Mouse (Mus musculus): ENCODE data around the gene Flvcr2. TPM values are rescaled to one million over a fixed set of nuclear protein-coding genes. Genes with fewer than 3 reads are reported as not detected.
A peak's percentile ranks its signal among the peaks of the same experiment; 100 is the strongest.

The Flvcr2 gene
- polyA plus RNA-seq, 1 experiment: 0.47 TPM

GRCm38 (mm10) chr12:85824438-85825264 is 78.3 kb downstream of the Flvcr2 start, which contains the start of the genes Erg28 and Ttll5:
Gene Erg28 (minus strand): TSS chr12:85824550.
Gene Ttll5 (plus strand): TSS chr12:85824659.
- WGBS: under 1% methylated on average over 67 of the region's 67 CpGs
- 0 out of 2 replicates have a peak, but pooled peaks cover 2% of the 10 kb centered on the region for H3K4me1 ChIP-seq (replicated peaks; ENCODE audit: control insufficient read depth, insufficient read depth, low read length)
- no peaks in the 10 kb centered on the region for H3K36me3 ChIP-seq (ENCODE audit: control insufficient read depth, insufficient read depth, low read length)

GRCm38 (mm10) chr12:85825361-85825760 is 79.0 kb downstream of the Flvcr2 start:
- Histone ChIP-seq H3K27ac (ENCODE audit: control insufficient read depth, insufficient read depth, low read length) (peak overlapping the region; percentile 90), H3K4me1 (replicated peaks; ENCODE audit: control insufficient read depth, insufficient read depth, low read length) (0 out of 2 replicates have a peak, but pooled peaks cover 2% of the 10 kb centered on the region), H3K36me3 (ENCODE audit: control insufficient read depth, insufficient read depth, low read length) (no peaks in the 10 kb centered on the region), H3K4me3 (ENCODE audit: control insufficient read depth, insufficient read depth, low read length) (peak overlapping the region; percentile 80), H3K27me3 (ENCODE audit: control insufficient read depth, insufficient read depth, low read length) (no peaks in the 10 kb centered on the region)
- TF ChIP-seq POLR2A (IDR thresholded peaks at IDR 0.05; ENCODE audit: control insufficient read depth, extremely low read depth, insufficient read depth, low read length, poor library complexity) (no peak), CTCF (IDR thresholded peaks at IDR 0.05; ENCODE audit: borderline replicate concordance, control insufficient read depth, extremely low read depth, insufficient read depth, low read length, poor library complexity) (no peak)
- no peak for DNase-seq
- WGBS: 12% methylated on average over 8 of the region's 8 CpGs

More at GRCm38 (mm10) chr12:85824438-85825264, 78.3 kb downstream of the Flvcr2 start, which contains the start of the genes Erg28 and Ttll5:
- TF ChIP-seq POLR2A (IDR thresholded peaks at IDR 0.05; ENCODE audit: control insufficient read depth, extremely low read depth, insufficient read depth, low read length, poor library complexity) (peak; percentile 64), CTCF (IDR thresholded peaks at IDR 0.05; ENCODE audit: borderline replicate concordance, control insufficient read depth, extremely low read depth, insufficient read depth, low read length, poor library complexity) (peak; percentile 61; the same call in 1 of the 2 replicates)
- H3K4me3 ChIP-seq (ENCODE audit: control insufficient read depth, insufficient read depth, low read length): peak within 1 kb of the TSS; percentile 80
- H3K27me3 ChIP-seq (ENCODE audit: control insufficient read depth, insufficient read depth, low read length): no peaks in the 10 kb centered on the region
- H3K27ac ChIP-seq (ENCODE audit: control insufficient read depth, insufficient read depth, low read length): peak within 1 kb of the TSS; percentile 90
- DNase-seq: peak; percentile 91

DNA sequence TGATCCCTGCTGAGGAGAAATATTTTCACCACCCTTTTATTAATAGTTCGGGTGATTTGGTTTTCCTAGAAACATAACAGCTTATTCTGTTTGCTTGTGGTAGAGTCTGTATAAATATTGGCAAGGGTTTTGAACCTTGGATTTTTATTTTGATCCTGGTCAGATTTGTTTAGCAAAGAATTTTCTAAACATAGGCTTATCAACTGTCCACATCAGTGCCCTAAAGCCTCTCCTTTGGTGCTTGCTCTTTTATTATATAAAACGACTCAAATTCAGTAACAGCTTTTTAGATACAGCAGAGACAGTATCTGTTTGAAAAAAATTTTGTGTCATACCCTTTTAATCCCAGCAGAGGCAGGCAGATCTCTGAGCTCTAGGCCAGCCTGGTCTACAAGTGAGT is 79.5 kb downstream of the Flvcr2 start:
- no peak for DNase-seq
- H3K27me3 ChIP-seq (ENCODE audit: control insufficient read depth, insufficient read depth, low read length): no peaks in the 10 kb centered on the region
- 69% methylated on average over 2 of the region's 2 CpGs for WGBS
- H3K4me1 ChIP-seq (replicated peaks; ENCODE audit: control insufficient read depth, insufficient read depth, low read length): 0 out of 2 replicates have a peak, but pooled peaks cover 2% of the 10 kb centered on the region
- TF ChIP-seq POLR2A (IDR thresholded peaks at IDR 0.05; ENCODE audit: control insufficient read depth, extremely low read depth, insufficient read depth, low read length, poor library complexity) (no peak), CTCF (IDR thresholded peaks at IDR 0.05; ENCODE audit: borderline replicate concordance, control insufficient read depth, extremely low read depth, insufficient read depth, low read length, poor library complexity) (no peak)
- no peak overlapping the region for H3K27ac ChIP-seq (ENCODE audit: control insufficient read depth, insufficient read depth, low read length)
- H3K36me3 ChIP-seq (ENCODE audit: control insufficient read depth, insufficient read depth, low read length): no peaks in the 10 kb centered on the region
- H3K4me3 ChIP-seq (ENCODE audit: control insufficient read depth, insufficient read depth, low read length): no peak overlapping the region

- no peak overlapping the region for H3K4me3 ChIP-seq (ENCODE audit: control insufficient read depth, insufficient read depth, low read length)
- no peak for TF ChIP-seq POLR2A (IDR thresholded peaks at IDR 0.05; ENCODE audit: control insufficient read depth, extremely low read depth, insufficient read depth, low read length, poor library complexity)
- no peak for TF ChIP-seq CTCF (IDR thresholded peaks at IDR 0.05; ENCODE audit: borderline replicate concordance, control insufficient read depth, extremely low read depth, insufficient read depth, low read length, poor library complexity)
- 0 out of 2 replicates have a peak, but pooled peaks cover 2% of the 10 kb centered on the region for H3K4me1 ChIP-seq (replicated peaks; ENCODE audit: control insufficient read depth, insufficient read depth, low read length)
- 100% methylated on average over 3 of the region's 3 CpGs for WGBS
- peaks cover 4% of the 10 kb centered on the region; the same call in 1 of the 2 replicates for H3K36me3 ChIP-seq (ENCODE audit: control insufficient read depth, insufficient read depth, low read length)
- no peaks in the 10 kb centered on the region for H3K27me3 ChIP-seq (ENCODE audit: control insufficient read depth, insufficient read depth, low read length)
- no peak overlapping the region for H3K27ac ChIP-seq (ENCODE audit: control insufficient read depth, insufficient read depth, low read length)
- no peak for DNase-seq
These were observed 82.5 kb downstream of the Flvcr2 start for GRCm38 (mm10) chr12:85828856-85829255.

DNA sequence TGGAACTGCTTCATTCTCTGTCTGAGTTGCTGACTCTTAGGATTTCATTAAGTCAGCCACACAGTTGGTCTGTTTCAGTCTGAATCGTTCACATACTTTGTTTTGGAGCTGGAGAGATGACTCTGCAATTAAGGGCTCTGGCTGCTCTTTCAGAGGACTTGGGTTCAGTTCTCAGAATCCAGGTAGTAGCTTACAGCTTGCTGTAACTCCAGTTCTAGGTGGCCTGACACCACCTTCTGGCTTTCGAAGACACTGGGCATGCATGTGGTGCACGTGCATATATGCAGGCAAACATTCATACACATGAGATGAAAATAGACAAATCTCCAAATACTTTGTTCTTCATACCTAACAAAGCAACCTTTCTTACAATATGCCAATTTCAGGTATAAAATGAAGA is 83.5 kb downstream of the Flvcr2 start:
- Histone ChIP-seq H3K4me1 (replicated peaks; ENCODE audit: control insufficient read depth, insufficient read depth, low read length) (0 out of 2 replicates have a peak, but pooled peaks cover 2% of the 10 kb centered on the region), H3K27ac (ENCODE audit: control insufficient read depth, insufficient read depth, low read length) (no peak overlapping the region), H3K4me3 (ENCODE audit: control insufficient read depth, insufficient read depth, low read length) (no peak overlapping the region), H3K27me3 (ENCODE audit: control insufficient read depth, insufficient read depth, low read length) (no peaks in the 10 kb centered on the region), H3K36me3 (ENCODE audit: control insufficient read depth, insufficient read depth, low read length) (peaks cover 9% of the 10 kb centered on the region; the same call in 1 of the 2 replicates)
- DNase-seq: no peak
- 98% methylated on average over 3 of the region's 3 CpGs for WGBS
- TF ChIP-seq POLR2A (IDR thresholded peaks at IDR 0.05; ENCODE audit: control insufficient read depth, extremely low read depth, insufficient read depth, low read length, poor library complexity) (no peak), CTCF (IDR thresholded peaks at IDR 0.05; ENCODE audit: borderline replicate concordance, control insufficient read depth, extremely low read depth, insufficient read depth, low read length, poor library complexity) (no peak)

- H3K4me1 ChIP-seq (replicated peaks; ENCODE audit: control insufficient read depth, insufficient read depth, low read length): 0 out of 2 replicates have a peak, but pooled peaks cover 2% of the 10 kb centered on the region
- WGBS: 94% methylated on average over 3 of the region's 3 CpGs
- no peaks in the 10 kb centered on the region for H3K27me3 ChIP-seq (ENCODE audit: control insufficient read depth, insufficient read depth, low read length)
- H3K27ac ChIP-seq (ENCODE audit: control insufficient read depth, insufficient read depth, low read length): no peak overlapping the region
- no peak for TF ChIP-seq POLR2A (IDR thresholded peaks at IDR 0.05; ENCODE audit: control insufficient read depth, extremely low read depth, insufficient read depth, low read length, poor library complexity)
- no peak for TF ChIP-seq CTCF (IDR thresholded peaks at IDR 0.05; ENCODE audit: borderline replicate concordance, control insufficient read depth, extremely low read depth, insufficient read depth, low read length, poor library complexity)
- no peak for DNase-seq
- no peak overlapping the region for H3K4me3 ChIP-seq (ENCODE audit: control insufficient read depth, insufficient read depth, low read length)
- peaks cover 9% of the 10 kb centered on the region; the same call in 1 of the 2 replicates for H3K36me3 ChIP-seq (ENCODE audit: control insufficient read depth, insufficient read depth, low read length)
These were observed 84.4 kb downstream of the Flvcr2 start for GRCm38 (mm10) chr12:85830691-85831090.

Data from thymus, adult 2 months (tissue).